Mouse (Mus musculus): ENCODE measurements around the gene Lrrc1. TPM values are rescaled to one million over a fixed set of nuclear protein-coding genes. Genes with fewer than 3 reads are reported as not detected.

Gene Lrrc1
- total RNA-seq, 2 experiments from 2014 or later = 17.2 to 18.4 TPM

- intact Hi-C loops (cut with DNase I) = loop anchor here (10.0 kb wide), 1 partner anchor 121 kb away; no protein-coding TSS in a partner anchor
- no peak for DNase-seq (ENCODE audit: low spot score)
Observed at GRCm38 (mm10) chr9:77546010-77546409, 1.3 kb upstream of the Lrrc1 start.

GRCm38 (mm10) chr9:77545068-77545421 lies 375 bp upstream of the Lrrc1 start:
- intact Hi-C loops (cut with DNase I) = loop anchor here (2.0 to 10.0 kb wide), 2 partner anchors 120 to 210 kb away; partner anchors contain the start of gene Gclc

GRCm38 (mm10) chr9:77543351-77544321 lies 1.0 kb downstream of the Lrrc1 start:
- DNase-seq (ENCODE audit: low spot score) = no peak
- intact Hi-C loops (cut with DNase I) = loop anchor here (2.0 to 10.0 kb wide), 3 partner anchors 76 to 211 kb away; partner anchors contain the start of gene Gclc

More at GRCm38 (mm10) chr9:77545068-77545421, 375 bp upstream of the Lrrc1 start:
- no peak for DNase-seq (ENCODE audit: low spot score)

- intact Hi-C loops (cut with DNase I) = loop anchor here (5.0 to 10.0 kb wide), 2 partner anchors 74 to 117 kb away; no protein-coding TSS in a partner anchor
- DNase-seq (ENCODE audit: low spot score) = no peak
Observed at GRCm38 (mm10) chr9:77541556-77541955, 3.1 kb downstream of the Lrrc1 start.

- intact Hi-C loops (cut with DNase I) = loop anchor here (5.0 kb wide), 1 partner anchor 52 kb away; no protein-coding TSS in a partner anchor
- DNase-seq (ENCODE audit: low spot score) = no peak
Observed at GRCm38 (mm10) chr9:77539232-77539631, 5.4 kb downstream of the Lrrc1 start.

- intact Hi-C loops (cut with DNase I) = loop anchor here (5.0 kb wide), 1 partner anchor 50 kb away; no protein-coding TSS in a partner anchor
- no peak for DNase-seq (ENCODE audit: low spot score)
Observed at GRCm38 (mm10) chr9:77537357-77537756, 7.3 kb downstream of the Lrrc1 start.

- DNase-seq (ENCODE audit: low spot score) = no peak
- intact Hi-C loops (cut with DNase I) = loop anchor here (5.0 kb wide), 1 partner anchor 50 kb away; no protein-coding TSS in a partner anchor
Observed at GRCm38 (mm10) chr9:77536832-77537231, 7.8 kb downstream of the Lrrc1 start.

- no peak for DNase-seq (ENCODE audit: low spot score)
- intact Hi-C loops (cut with DNase I) = loop anchor here (5.0 kb wide), 1 partner anchor 49 kb away; no protein-coding TSS in a partner anchor
Observed at GRCm38 (mm10) chr9:77536286-77536685, 8.4 kb downstream of the Lrrc1 start.

- DNase-seq (ENCODE audit: low spot score) = no peak
- intact Hi-C loops (cut with DNase I) = loop anchor here (5.0 kb wide), 1 partner anchor 48 kb away; no protein-coding TSS in a partner anchor
Observed at GRCm38 (mm10) chr9:77535021-77535744, 9.5 kb downstream of the Lrrc1 start.

GRCm38 (mm10) chr9:77528379-77529041 lies 16.2 kb downstream of the Lrrc1 start:
- intact Hi-C loops (cut with DNase I) = no loop called here
- no peak for DNase-seq (ENCODE audit: low spot score)

GRCm38 (mm10) chr9:77527170-77527569 lies 17.5 kb downstream of the Lrrc1 start:
- DNase-seq (ENCODE audit: low spot score) = no peak
- intact Hi-C loops (cut with DNase I) = no loop called here

- DNase-seq (ENCODE audit: low spot score) = no peak
- intact Hi-C loops (cut with DNase I) = no loop called here
Observed at GRCm38 (mm10) chr9:77526715-77527114, 18.0 kb downstream of the Lrrc1 start.

GRCm38 (mm10) chr9:77525595-77526295 lies 18.9 kb downstream of the Lrrc1 start:
- intact Hi-C loops (cut with DNase I) = no loop called here
- no peak for DNase-seq (ENCODE audit: low spot score)

- no peak for DNase-seq (ENCODE audit: low spot score)
- intact Hi-C loops (cut with DNase I) = no loop called here
Observed at GRCm38 (mm10) chr9:77523793-77524192, 20.9 kb downstream of the Lrrc1 start.

- DNase-seq (ENCODE audit: low spot score) = no peak
- intact Hi-C loops (cut with DNase I) = no loop called here
Observed at GRCm38 (mm10) chr9:77522476-77522875, 22.2 kb downstream of the Lrrc1 start.

- intact Hi-C loops (cut with DNase I) = no loop called here
- no peak for DNase-seq (ENCODE audit: low spot score)
Observed at GRCm38 (mm10) chr9:77519198-77519597, 25.5 kb downstream of the Lrrc1 start.

- intact Hi-C loops (cut with DNase I) = no loop called here
Observed at GRCm38 (mm10) chr9:77516782-77517364, 27.8 kb downstream of the Lrrc1 start.

GRCm38 (mm10) chr9:77513892-77514291 lies 30.8 kb downstream of the Lrrc1 start:
- intact Hi-C loops (cut with DNase I) = no loop called here
- no peak for DNase-seq (ENCODE audit: low spot score)

More at GRCm38 (mm10) chr9:77516782-77517364, 27.8 kb downstream of the Lrrc1 start:
- DNase-seq (ENCODE audit: low spot score) = no peak

- no peak for DNase-seq (ENCODE audit: low spot score)
- intact Hi-C loops (cut with DNase I) = no loop called here
Observed at GRCm38 (mm10) chr9:77512220-77512619, 32.5 kb downstream of the Lrrc1 start.

Data from heart, postnatal 25 days (tissue).